Mouse (Mus musculus): Measurements from ENCODE around the gene Veph1. TPM values are rescaled to one million over a fixed set of nuclear protein-coding genes. Genes with fewer than 3 reads are reported as not detected.

The Veph1 gene
- polyA plus RNA-seq (2015; fragmentation: Nextera tagmentation; extraction: Ambion mirVana) = 1.2 and 1.7 TPM in 2 replicates

- H3K9ac ChIP-seq = no peak within 1 kb of the TSS
- no peak for ATAC-seq (ENCODE audit: insufficient number of reproducible peaks, low FRiP score, low TSS enrichment, low read depth)
- no peaks in the 10 kb centered on the region for H3K36me3 ChIP-seq
- 28% methylated on average over 11 of the region's 11 CpGs for WGBS
- H3K4me2 ChIP-seq (replicated peaks) = no peak within 1 kb of the TSS
- no peak within 1 kb of the TSS for H3K4me3 ChIP-seq (replicated peaks)
- no peaks in the 10 kb centered on the region for H3K27me3 ChIP-seq
- no peaks in the 10 kb centered on the region for H3K9me3 ChIP-seq (replicated peaks)
- H3K4me1 ChIP-seq = peaks cover 6% of the 10 kb centered on the region
- H3K27ac ChIP-seq (replicated peaks) = no peak within 1 kb of the TSS
These were observed at the start of gene Veph1 for GRCm38 (mm10) chr3:66296545-66296944. Gene Veph1 (minus strand): TSS chr3:66296837.

GRCm38 (mm10) chr3:66340742-66341141, 44.1 kb upstream of the Veph1 start:
- H3K4me1 ChIP-seq = no peaks in the 10 kb centered on the region
- H3K27ac ChIP-seq (replicated peaks) = no peak overlapping the region
- H3K9ac ChIP-seq = no peak overlapping the region
- H3K36me3 ChIP-seq = no peaks in the 10 kb centered on the region
- H3K4me3 ChIP-seq (replicated peaks) = no peak overlapping the region
- no peaks in the 10 kb centered on the region for H3K9me3 ChIP-seq (replicated peaks)
- 77% methylated on average over 2 of the region's 2 CpGs for WGBS
- no peaks in the 10 kb centered on the region for H3K27me3 ChIP-seq
- ATAC-seq (ENCODE audit: insufficient number of reproducible peaks, low FRiP score, low TSS enrichment, low read depth) = no peak
- no peak overlapping the region for H3K4me2 ChIP-seq (replicated peaks)

- H3K9me3 ChIP-seq (replicated peaks) = no peaks in the 10 kb centered on the region
- 75% methylated on average over 9 of the region's 9 CpGs for WGBS
These were observed 35.7 kb upstream of the Veph1 start for GRCm38 (mm10) chr3:66332401-66332729.

GRCm38 (mm10) chr3:66331592-66332400, 35.2 kb upstream of the Veph1 start:
- no peaks in the 10 kb centered on the region for H3K36me3 ChIP-seq
- WGBS = 49% methylated on average over 12 of the region's 12 CpGs
- no peak overlapping the region for H3K27ac ChIP-seq (replicated peaks)
- no peak overlapping the region for H3K4me2 ChIP-seq (replicated peaks)
- H3K9me3 ChIP-seq (replicated peaks) = no peaks in the 10 kb centered on the region
- H3K9ac ChIP-seq = no peak overlapping the region
- peak; percentile 63; the same call in 1 of the 2 replicates for ATAC-seq (ENCODE audit: insufficient number of reproducible peaks, low FRiP score, low TSS enrichment, low read depth)
- no peaks in the 10 kb centered on the region for H3K27me3 ChIP-seq
- no peak overlapping the region for H3K4me3 ChIP-seq (replicated peaks)
- no peaks in the 10 kb centered on the region for H3K4me1 ChIP-seq

More at GRCm38 (mm10) chr3:66332401-66332729, 35.7 kb upstream of the Veph1 start:
- Histone ChIP-seq H3K27ac (replicated peaks) (no peak overlapping the region), H3K27me3 (no peaks in the 10 kb centered on the region), H3K4me3 (replicated peaks) (no peak overlapping the region), H3K4me2 (replicated peaks) (no peak overlapping the region), H3K4me1 (no peaks in the 10 kb centered on the region), H3K9ac (no peak overlapping the region), H3K36me3 (no peaks in the 10 kb centered on the region)
- no peak for ATAC-seq (ENCODE audit: insufficient number of reproducible peaks, low FRiP score, low TSS enrichment, low read depth)

- Histone ChIP-seq H3K27me3 (no peaks in the 10 kb centered on the region), H3K4me1 (no peaks in the 10 kb centered on the region), H3K27ac (replicated peaks) (no peak overlapping the region), H3K4me3 (replicated peaks) (no peak overlapping the region), H3K9ac (no peak overlapping the region), H3K4me2 (replicated peaks) (no peak overlapping the region), H3K36me3 (no peaks in the 10 kb centered on the region), H3K9me3 (replicated peaks) (no peaks in the 10 kb centered on the region)
- ATAC-seq (ENCODE audit: insufficient number of reproducible peaks, low FRiP score, low TSS enrichment, low read depth) = no peak
- WGBS = 85% methylated on average over 15 of the region's 15 CpGs
These were observed 34.4 kb upstream of the Veph1 start for GRCm38 (mm10) chr3:66330896-66331579.

GRCm38 (mm10) chr3:66325962-66326834, 29.6 kb upstream of the Veph1 start:
- no peak for ATAC-seq (ENCODE audit: insufficient number of reproducible peaks, low FRiP score, low TSS enrichment, low read depth)
- no peak overlapping the region for H3K4me2 ChIP-seq (replicated peaks)
- no peak overlapping the region for H3K4me3 ChIP-seq (replicated peaks)
- 85% methylated on average over 16 of the region's 16 CpGs for WGBS
- no peaks in the 10 kb centered on the region for H3K27me3 ChIP-seq
- H3K36me3 ChIP-seq = no peaks in the 10 kb centered on the region
- no peak overlapping the region for H3K27ac ChIP-seq (replicated peaks)
- no peaks in the 10 kb centered on the region for H3K4me1 ChIP-seq
- no peaks in the 10 kb centered on the region for H3K9me3 ChIP-seq (replicated peaks)
- H3K9ac ChIP-seq = no peak overlapping the region

GRCm38 (mm10) chr3:66325486-66325951, 28.9 kb upstream of the Veph1 start:
- H3K27me3 ChIP-seq = no peaks in the 10 kb centered on the region
- no peaks in the 10 kb centered on the region for H3K36me3 ChIP-seq
- no peak overlapping the region for H3K27ac ChIP-seq (replicated peaks)
- no peaks in the 10 kb centered on the region for H3K4me1 ChIP-seq
- ATAC-seq (ENCODE audit: insufficient number of reproducible peaks, low FRiP score, low TSS enrichment, low read depth) = no peak
- no peaks in the 10 kb centered on the region for H3K9me3 ChIP-seq (replicated peaks)
- 81% methylated on average over 5 of the region's 5 CpGs for WGBS
- no peak overlapping the region for H3K9ac ChIP-seq
- no peak overlapping the region for H3K4me3 ChIP-seq (replicated peaks)
- H3K4me2 ChIP-seq (replicated peaks) = no peak overlapping the region

GRCm38 (mm10) chr3:66314793-66315715, 18.4 kb upstream of the Veph1 start:
- H3K4me3 ChIP-seq (replicated peaks) = no peak overlapping the region
- H3K4me2 ChIP-seq (replicated peaks) = no peak overlapping the region
- 55% methylated on average over 8 of the region's 8 CpGs for WGBS
- no peaks in the 10 kb centered on the region for H3K9me3 ChIP-seq (replicated peaks)
- 0 out of 2 replicates have a peak, but pooled peaks cover 3% of the 10 kb centered on the region for H3K4me1 ChIP-seq
- H3K9ac ChIP-seq = no peak overlapping the region
- H3K27me3 ChIP-seq = no peaks in the 10 kb centered on the region
- ATAC-seq (ENCODE audit: insufficient number of reproducible peaks, low FRiP score, low TSS enrichment, low read depth) = no peak
- peak overlapping the region; percentile 30; the same call in 1 of the 2 replicates for H3K27ac ChIP-seq (replicated peaks)
- no peaks in the 10 kb centered on the region for H3K36me3 ChIP-seq

GRCm38 (mm10) chr3:66310586-66310985, 13.9 kb upstream of the Veph1 start:
- Histone ChIP-seq H3K9ac (no peak overlapping the region), H3K4me1 (0 out of 2 replicates have a peak, but pooled peaks cover 3% of the 10 kb centered on the region), H3K27me3 (no peaks in the 10 kb centered on the region), H3K4me3 (replicated peaks) (no peak overlapping the region), H3K27ac (replicated peaks) (no peak overlapping the region), H3K4me2 (replicated peaks) (no peak overlapping the region), H3K9me3 (replicated peaks) (no peaks in the 10 kb centered on the region), H3K36me3 (no peaks in the 10 kb centered on the region)
- WGBS = 90% methylated on average over 1 of the region's 1 CpGs
- ATAC-seq (ENCODE audit: insufficient number of reproducible peaks, low FRiP score, low TSS enrichment, low read depth) = no peak

- H3K36me3 ChIP-seq = no peaks in the 10 kb centered on the region
- no peak overlapping the region for H3K4me3 ChIP-seq (replicated peaks)
- 92% methylated on average over 1 of the region's 1 CpGs for WGBS
- H3K4me1 ChIP-seq = no peaks in the 10 kb centered on the region
- no peak for ATAC-seq (ENCODE audit: insufficient number of reproducible peaks, low FRiP score, low TSS enrichment, low read depth)
- no peak overlapping the region for H3K9ac ChIP-seq
- no peak overlapping the region for H3K4me2 ChIP-seq (replicated peaks)
- H3K27ac ChIP-seq (replicated peaks) = no peak overlapping the region
- no peaks in the 10 kb centered on the region for H3K9me3 ChIP-seq (replicated peaks)
- H3K27me3 ChIP-seq = no peaks in the 10 kb centered on the region
These were observed 12.9 kb upstream of the Veph1 start for GRCm38 (mm10) chr3:66309531-66309930.
